Mouse (Mus musculus): ENCODE measurements around the gene Rps11. TPM values are rescaled to one million over a fixed set of nuclear protein-coding genes. Genes with fewer than 3 reads are reported as not detected.
"Not testable (repeated sequence)": the region's sequence is repeated elsewhere in the genome, so short reads cannot be mapped to it uniquely, and the experiment has no call there.

The Rps11 gene
- total and polyA plus RNA-seq, 2 experiments from 2014 or later, result 814 to 1,229 TPM

DNA sequence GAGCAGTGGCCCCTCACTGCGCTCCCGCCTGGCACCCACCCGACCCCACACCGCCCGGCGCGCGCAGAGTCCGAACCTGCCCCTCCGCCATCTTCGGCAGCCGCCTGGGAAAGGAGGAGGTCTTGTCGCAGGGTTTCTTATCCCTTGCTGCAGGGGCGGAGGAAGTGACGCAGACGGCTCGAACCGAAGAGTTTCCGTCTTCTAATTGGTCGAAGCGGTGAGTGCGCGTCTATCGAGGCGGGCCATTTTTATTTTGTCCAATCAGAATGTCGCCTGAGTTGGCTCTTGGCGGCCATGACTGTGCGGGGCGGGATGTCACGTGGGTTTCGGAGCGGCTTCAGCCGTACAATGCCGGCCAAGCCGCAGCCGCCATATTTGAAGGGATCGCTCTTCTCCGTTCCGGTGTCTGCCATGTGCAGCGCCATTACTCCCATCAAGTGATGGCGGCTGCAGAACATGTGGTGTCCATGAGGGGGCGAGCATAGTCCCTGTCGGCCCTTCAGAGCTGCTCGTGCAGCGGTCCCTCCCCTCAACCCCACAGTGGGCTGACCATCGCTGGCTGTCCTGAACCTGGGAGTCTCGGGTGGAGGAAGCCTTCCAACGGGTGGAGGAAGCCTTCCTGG, 4.5 kb upstream of the Rps11 start, which contains the start of gene Rpl13a:
Rpl13a (minus strand) TSS at position 138 of the 623 bp plus-strand sequence.
- peaks cover 25% of the 10 kb centered on the region for H3K36me3 ChIP-seq (ENCODE audit: insufficient read depth)
- no peaks in the 10 kb centered on the region for H3K27me3 ChIP-seq (ENCODE audit: insufficient read depth, low read length)
- peak within 1 kb of the TSS; percentile 93 for H3K27ac ChIP-seq (ENCODE audit: low read depth, low read length)
- no peaks in the 10 kb centered on the region for H3K9me3 ChIP-seq (ENCODE audit: low read length)
- DNase-seq (peak; percentile 100), ATAC-seq (peak; percentile 91)
- TF ChIP-seq CTCF (IDR thresholded peaks at IDR 0.05; ENCODE audit: low read depth), result peak; percentile 91
- peak within 1 kb of the TSS; percentile 74 for H3K4me2 ChIP-seq (ENCODE audit: low read depth)
- WGBS, result 3% methylated on average over 47 of the region's 48 CpGs
- H3K4me1 ChIP-seq (ENCODE audit: insufficient read depth), result peaks cover 7% of the 10 kb centered on the region; the same call in 1 of the 2 replicates
- peak within 1 kb of the TSS; percentile 99 for H3K9ac ChIP-seq
- H3K4me3 ChIP-seq (ENCODE audit: low read depth, low read length), result peak within 1 kb of the TSS; percentile 98

DNA sequence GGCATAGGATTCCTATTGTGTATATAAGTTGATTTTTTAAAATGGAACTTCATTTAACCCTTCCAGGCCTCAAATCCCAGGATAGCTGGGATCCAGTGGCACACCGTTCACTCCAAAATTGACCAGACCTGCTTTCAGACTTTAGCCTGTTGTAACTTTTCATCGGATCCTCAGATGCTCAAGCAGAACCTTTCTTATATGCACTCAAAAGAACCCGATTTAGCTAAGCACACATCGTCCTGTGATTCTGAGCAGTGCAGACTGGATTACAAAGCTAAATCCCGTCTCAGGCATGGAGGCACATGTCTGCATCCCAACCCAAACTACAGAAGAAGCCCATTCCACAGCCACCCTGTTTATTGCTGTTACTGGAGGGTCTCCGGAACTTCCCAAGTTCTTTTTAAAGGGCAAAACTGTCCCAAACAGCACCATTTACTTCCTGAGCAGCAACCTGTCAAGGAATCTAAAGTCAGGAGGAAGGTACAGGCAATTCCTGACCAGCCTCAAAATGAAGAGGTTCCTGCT, 3.5 kb upstream of the Rps11 start:
- H3K36me3 ChIP-seq (ENCODE audit: insufficient read depth), result peaks cover 27% of the 10 kb centered on the region
- peak overlapping the region; percentile 74 for H3K4me2 ChIP-seq (ENCODE audit: low read depth)
- WGBS, result under 1% methylated on average over 6 of the region's 6 CpGs
- no peaks in the 10 kb centered on the region for H3K27me3 ChIP-seq (ENCODE audit: insufficient read depth, low read length)
- H3K4me1 ChIP-seq (ENCODE audit: insufficient read depth), result peaks cover 14% of the 10 kb centered on the region
- TF ChIP-seq CTCF (IDR thresholded peaks at IDR 0.05; ENCODE audit: low read depth), result no peak
- peak overlapping the region; percentile 99 for H3K9ac ChIP-seq
- H3K9me3 ChIP-seq (ENCODE audit: low read length), result no peaks in the 10 kb centered on the region
- peak overlapping the region; percentile 98 for H3K4me3 ChIP-seq (ENCODE audit: low read depth, low read length)
- ATAC-seq, result no peak
- peak overlapping the region; percentile 89 for H3K27ac ChIP-seq (ENCODE audit: low read depth, low read length)
- peak; percentile 20 for DNase-seq

DNA sequence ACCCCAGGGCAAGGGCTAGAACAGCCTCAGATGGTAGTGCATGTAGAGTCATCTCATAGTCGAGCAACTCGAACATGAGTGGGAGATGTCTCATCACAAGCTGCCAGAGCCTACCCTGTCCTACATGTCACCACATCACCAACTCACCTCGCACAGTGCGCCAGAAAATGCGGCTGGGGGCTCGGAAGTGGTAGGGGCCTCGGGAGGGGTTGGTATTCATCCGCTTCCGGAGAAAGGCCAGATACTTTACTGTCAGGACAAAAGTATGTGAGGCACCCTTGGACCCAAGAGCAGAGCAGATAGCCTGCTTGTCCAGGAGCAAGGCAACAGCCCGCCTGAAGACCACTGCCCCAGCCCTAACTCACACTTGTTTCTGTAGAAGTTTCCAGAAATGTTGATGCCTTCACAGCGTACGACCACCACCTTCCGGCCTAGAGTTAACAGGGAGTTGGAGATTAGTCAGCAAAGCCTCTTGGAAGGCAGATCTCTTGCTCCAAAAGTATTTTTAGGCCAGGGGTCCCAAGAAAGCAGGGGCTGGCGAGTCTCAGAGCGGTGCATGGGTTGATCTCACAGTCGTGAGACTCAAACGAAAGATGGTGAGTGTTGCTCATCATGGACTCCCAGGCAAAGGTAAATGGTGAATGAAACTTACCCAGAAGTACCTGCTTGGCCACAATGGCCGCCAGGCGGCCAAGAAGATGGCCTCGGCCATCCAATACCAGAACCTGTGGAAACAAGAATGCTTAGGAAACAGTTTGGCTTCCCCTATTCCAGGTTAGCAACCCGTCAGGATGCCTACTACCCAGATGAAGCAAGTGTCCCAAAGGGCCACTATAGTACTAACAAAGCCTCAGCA, 2.8 kb upstream of the Rps11 start:
- 45% methylated on average over 21 of the region's 21 CpGs for WGBS
- TF ChIP-seq CTCF (IDR thresholded peaks at IDR 0.05; ENCODE audit: low read depth), result peak; percentile 22
- Histone ChIP-seq H3K27ac (ENCODE audit: low read depth, low read length) (0 out of 2 replicates have a peak overlapping the region, but pooled peaks have one; percentile 89), H3K9me3 (ENCODE audit: low read length) (no peaks in the 10 kb centered on the region), H3K9ac (peak overlapping the region; percentile 99), H3K4me2 (ENCODE audit: low read depth) (peak overlapping the region; percentile 74), H3K4me1 (ENCODE audit: insufficient read depth) (peaks cover 14% of the 10 kb centered on the region), H3K4me3 (ENCODE audit: low read depth, low read length) (peak overlapping the region; percentile 98), H3K36me3 (ENCODE audit: insufficient read depth) (peaks cover 34% of the 10 kb centered on the region), H3K27me3 (ENCODE audit: insufficient read depth, low read length) (no peaks in the 10 kb centered on the region)
- ATAC-seq (no peak), DNase-seq (no peak)

DNA sequence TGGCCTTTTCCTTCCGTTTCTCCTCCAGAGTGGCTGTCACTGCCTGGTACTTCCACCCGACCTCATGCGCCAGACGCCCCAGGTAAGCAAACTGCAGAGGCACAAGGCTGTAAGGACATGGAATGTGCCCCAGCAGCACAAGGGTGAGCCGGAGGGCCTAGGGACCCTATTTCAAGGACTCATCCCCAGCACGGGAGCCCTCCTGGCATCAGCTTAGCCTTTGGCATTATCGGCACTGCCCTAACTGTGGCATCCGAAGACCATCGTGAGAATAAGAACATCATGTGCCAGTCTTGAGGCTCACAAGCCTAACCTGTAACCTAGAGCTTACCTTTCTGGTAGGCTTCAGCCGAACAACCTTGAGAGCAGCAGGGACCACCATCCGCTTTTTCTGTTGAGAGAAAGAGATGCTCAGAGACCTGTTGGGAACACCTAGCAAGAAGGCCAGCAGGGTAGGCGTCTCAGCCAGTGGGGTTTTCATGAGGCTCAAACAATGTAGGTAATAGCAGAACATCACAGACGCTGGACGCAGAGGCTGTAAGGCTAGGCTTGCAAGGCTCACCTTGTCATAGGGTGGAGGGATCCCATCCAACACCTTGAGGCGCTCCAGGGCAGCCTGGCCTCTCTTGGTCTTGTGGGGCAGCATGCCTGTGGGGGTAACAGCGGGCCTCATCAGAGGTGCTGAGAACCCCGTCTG, 2.1 kb upstream of the Rps11 start:
- WGBS, result 75% methylated on average over 17 of the region's 17 CpGs
- TF ChIP-seq CTCF (IDR thresholded peaks at IDR 0.05; ENCODE audit: low read depth), result no peak
- Histone ChIP-seq H3K9ac (no peak overlapping the region), H3K27me3 (ENCODE audit: insufficient read depth, low read length) (no peaks in the 10 kb centered on the region), H3K4me2 (ENCODE audit: low read depth) (no peak overlapping the region), H3K4me3 (ENCODE audit: low read depth, low read length) (no peak overlapping the region), H3K36me3 (ENCODE audit: insufficient read depth) (peaks cover 42% of the 10 kb centered on the region), H3K9me3 (ENCODE audit: low read length) (no peaks in the 10 kb centered on the region), H3K27ac (ENCODE audit: low read depth, low read length) (no peak overlapping the region), H3K4me1 (ENCODE audit: insufficient read depth) (peaks cover 14% of the 10 kb centered on the region)
- DNase-seq (no peak), ATAC-seq (no peak)

DNA sequence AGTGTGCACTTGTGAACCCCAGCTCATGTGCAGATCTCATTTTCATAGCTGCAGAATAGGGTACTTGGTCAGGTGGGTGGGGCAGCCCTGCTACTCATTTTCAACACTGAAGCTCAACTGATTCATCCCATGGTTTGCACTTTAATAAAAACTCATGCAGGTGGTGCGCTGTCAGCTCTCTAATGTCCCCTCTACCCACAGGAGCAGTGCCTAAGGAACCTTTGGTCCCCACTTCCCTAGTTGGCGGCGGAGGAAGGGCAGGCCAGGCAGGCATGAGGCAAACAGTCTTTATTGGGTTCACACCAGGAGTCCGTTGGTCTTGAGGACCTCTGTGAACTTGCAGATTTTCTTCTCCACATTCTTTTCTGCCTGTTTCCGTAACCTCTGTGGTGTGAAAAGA, 1.4 kb upstream of the Rps11 start:
- 66% methylated on average over 5 of the region's 5 CpGs for WGBS
- H3K9ac ChIP-seq; H3K4me2 ChIP-seq (ENCODE audit: low read depth); H3K4me3 ChIP-seq (ENCODE audit: low read depth, low read length); H3K9me3 ChIP-seq (ENCODE audit: low read length); ATAC-seq; H3K27ac ChIP-seq (ENCODE audit: low read depth, low read length); H3K27me3 ChIP-seq (ENCODE audit: insufficient read depth, low read length); DNase-seq: not testable (repeated sequence)
- H3K36me3 ChIP-seq (ENCODE audit: insufficient read depth), result peaks cover 48% of the 10 kb centered on the region
- H3K4me1 ChIP-seq (ENCODE audit: insufficient read depth), result peaks cover 14% of the 10 kb centered on the region

DNA sequence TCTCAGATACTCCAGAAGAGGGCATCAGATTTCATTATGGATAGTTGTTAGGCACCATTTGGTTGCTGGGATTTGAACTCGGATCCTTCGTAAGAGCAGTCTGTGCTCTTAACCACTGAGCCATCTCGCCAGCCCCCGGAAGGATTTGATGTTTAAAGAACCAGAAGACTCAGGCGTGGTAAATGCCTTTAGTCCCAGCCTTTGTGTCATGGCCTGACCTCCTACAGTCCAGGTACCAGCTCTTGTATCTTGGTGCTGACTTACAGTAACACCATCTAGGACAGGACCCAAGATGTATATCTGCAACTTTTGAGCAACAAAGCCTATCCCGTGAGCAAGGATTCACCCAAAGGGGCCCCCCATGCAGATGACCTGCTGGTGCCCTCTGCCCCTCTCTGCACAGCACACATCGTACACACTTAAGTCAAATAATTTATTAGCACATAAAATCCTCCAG, 933 bp upstream of the Rps11 start:
- Histone ChIP-seq H3K27ac (ENCODE audit: low read depth, low read length) (peak overlapping the region; percentile 92), H3K4me3 (ENCODE audit: low read depth, low read length) (no peak overlapping the region), H3K4me1 (ENCODE audit: insufficient read depth) (peaks cover 14% of the 10 kb centered on the region), H3K36me3 (ENCODE audit: insufficient read depth) (peaks cover 53% of the 10 kb centered on the region), H3K27me3 (ENCODE audit: insufficient read depth, low read length) (no peaks in the 10 kb centered on the region), H3K9ac (no peak overlapping the region), H3K9me3 (ENCODE audit: low read length) (no peaks in the 10 kb centered on the region), H3K4me2 (ENCODE audit: low read depth) (no peak overlapping the region)
- no peak for ATAC-seq
- TF ChIP-seq CTCF (IDR thresholded peaks at IDR 0.05; ENCODE audit: low read depth), result 0 out of 2 replicates have a peak, but pooled peaks have one; percentile 43
- WGBS, result 20% methylated on average over 7 of the region's 7 CpGs
- DNase-seq, result no peak

Measured in forebrain, postnatal 0 days (tissue).